Mouse (Mus musculus) erythroblast, embryonic 14.5 days (primary cell): ENCODE measurements around the gene 4930435E12Rik. TPM values are rescaled to one million over a fixed set of nuclear protein-coding genes. Genes with fewer than 3 reads are reported as not detected.
"Not testable (repeated sequence)": the region's sequence is repeated elsewhere in the genome, so short reads cannot be mapped to it uniquely, and the experiment has no call there.

ENCODE experiments used
- H3K27me3 ChIP-seq: 2 replicates; pipeline ENCODE4 v1.6.1; 2012; ENCODE audit warnings: inconsistent platforms; ENCODE audit not compliant: control insufficient read depth
- H3K36me3 ChIP-seq: 2 replicates; pipeline ENCODE4 v1.6.1; 2012; ENCODE audit warnings: mild to moderate bottlenecking, inconsistent platforms; ENCODE audit not compliant: control insufficient read depth
- H3K4me1 ChIP-seq: 2 replicates; pipeline ENCODE4 v1.6.1; 2012; ENCODE audit warnings: inconsistent platforms; ENCODE audit not compliant: control insufficient read depth
- H3K4me3 ChIP-seq: replicated peaks from 2 replicates; pipeline ENCODE3; 2012; ENCODE audit warnings: moderate library complexity, mild to moderate bottlenecking, inconsistent platforms
- H3K9me3 ChIP-seq: 2 replicates; pipeline ENCODE4 v1.6.1; 2012; ENCODE audit warnings: low read length, inconsistent platforms, mixed read lengths; ENCODE audit not compliant: control insufficient read depth
- GATA1 ChIP-seq: IDR thresholded peaks from 2 replicates; pipeline ENCODE4 v1.6.1; 2012; ENCODE audit warnings: low read length, inconsistent platforms, mixed read lengths
- TAL1 ChIP-seq: IDR thresholded peaks from 3 replicates; pipeline ENCODE4 v1.6.1; 2012; ENCODE audit warnings: low read length, inconsistent platforms, mixed read lengths
- polyA plus RNA-seq: library from polyadenylated mRNA; stranded (reverse); fragments of >175 nt; gene quantifications from 2 replicates; pipeline ENCODE4 v1.2.3, GENCODE M21; 2012

Gene 4930435E12Rik
- polyA plus RNA-seq: not detected in 2 replicates

DNA sequence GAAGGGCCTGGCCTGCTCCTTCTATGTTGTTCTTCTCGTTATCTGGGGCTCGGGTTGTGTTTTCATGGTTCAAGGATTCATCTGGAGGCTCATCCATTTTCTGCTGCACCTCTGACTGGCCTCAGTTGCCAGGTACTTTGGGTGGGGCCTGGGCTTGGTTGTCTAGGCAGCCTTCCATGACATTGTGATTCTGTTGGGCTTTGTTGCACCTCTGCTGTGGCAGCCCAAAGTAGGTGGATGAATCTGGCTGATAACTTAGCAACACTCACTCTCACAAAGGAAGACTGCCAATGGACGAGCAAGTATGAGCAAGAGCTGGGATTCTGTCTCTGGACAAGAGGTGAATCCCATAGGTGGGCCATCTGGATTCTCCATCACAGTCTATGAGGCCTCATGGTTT is at the start of gene 4930435E12Rik:
4930435E12Rik (minus strand) TSS at position 101 of the 400 bp plus-strand sequence.
- no peaks in the 10 kb centered on the region for H3K27me3 ChIP-seq
- H3K36me3 ChIP-seq: no peaks in the 10 kb centered on the region
- H3K4me3 ChIP-seq: no peak within 1 kb of the TSS
- H3K4me1 ChIP-seq: no peaks in the 10 kb centered on the region
- TF ChIP-seq GATA1 (no peak), TAL1 (no peak)
- no peaks in the 10 kb centered on the region for H3K9me3 ChIP-seq

DNA sequence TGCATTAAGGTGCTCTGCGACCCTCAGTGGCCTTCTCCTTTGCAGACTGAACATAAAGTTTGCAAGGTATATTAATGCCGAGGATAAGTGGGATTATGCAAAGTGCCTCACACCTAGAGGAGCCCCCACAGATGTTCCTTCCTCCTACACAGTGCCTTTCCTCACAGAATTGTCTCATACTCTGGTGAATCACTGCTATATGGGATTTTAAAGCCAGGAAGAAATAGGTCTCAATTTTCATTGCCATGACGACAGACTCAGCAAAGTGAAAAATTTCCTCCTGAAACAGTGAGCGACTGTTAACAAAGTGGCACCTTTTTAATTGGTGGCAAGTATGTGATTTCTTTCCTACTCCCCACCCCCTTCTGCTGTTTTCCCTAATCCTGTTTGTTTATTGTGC is 45.9 kb upstream of the 4930435E12Rik start:
- no peak overlapping the region for H3K4me3 ChIP-seq
- H3K9me3 ChIP-seq: peaks cover 3% of the 10 kb centered on the region
- no peak for TF ChIP-seq TAL1
- no peak for TF ChIP-seq GATA1
- H3K4me1 ChIP-seq: no peaks in the 10 kb centered on the region
- no peaks in the 10 kb centered on the region for H3K36me3 ChIP-seq
- H3K27me3 ChIP-seq: no peaks in the 10 kb centered on the region

DNA sequence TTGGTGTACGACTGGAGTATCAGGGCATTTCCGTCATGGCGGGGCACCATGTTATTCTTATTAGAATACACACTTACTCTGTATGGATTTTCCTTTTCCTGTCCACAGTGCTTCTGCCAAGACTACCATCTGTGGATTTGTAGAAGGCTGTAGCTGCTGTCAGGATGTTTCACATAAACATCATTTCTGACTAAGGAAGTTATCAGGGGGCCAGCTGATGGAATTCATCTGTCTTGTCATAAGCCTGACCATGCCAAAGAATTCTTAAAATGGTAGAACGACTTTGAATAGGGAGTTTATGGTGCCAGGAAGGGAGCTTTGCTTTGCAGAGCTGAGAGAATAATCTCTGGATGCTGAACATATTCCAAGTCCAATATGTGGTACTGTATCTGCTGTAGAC is 44.7 kb upstream of the 4930435E12Rik start:
- TF ChIP-seq GATA1 (no peak), TAL1 (no peak)
- Histone ChIP-seq H3K4me3 (no peak overlapping the region), H3K36me3 (no peaks in the 10 kb centered on the region), H3K9me3 (peaks cover 3% of the 10 kb centered on the region), H3K4me1 (no peaks in the 10 kb centered on the region), H3K27me3 (no peaks in the 10 kb centered on the region)

DNA sequence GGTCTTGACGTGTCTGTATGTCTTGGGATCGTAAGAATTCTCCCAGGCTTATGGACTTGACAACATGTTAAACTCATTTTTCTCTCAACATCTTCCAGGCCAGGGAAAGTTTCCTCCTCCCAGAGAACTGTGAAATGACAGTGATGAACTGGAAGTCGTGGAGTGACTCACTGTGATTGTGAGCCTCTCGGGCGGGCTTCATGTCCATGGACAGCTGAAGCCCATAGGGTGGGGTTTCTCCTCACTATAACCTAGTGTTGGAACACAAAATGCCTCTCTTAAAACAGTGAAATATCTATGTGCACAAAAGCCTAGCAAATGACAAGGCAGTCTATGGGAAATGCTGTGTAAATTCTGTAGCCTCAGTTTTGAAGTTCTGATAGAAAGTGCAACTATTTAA is 35.8 kb upstream of the 4930435E12Rik start:
- Histone ChIP-seq H3K4me1 (no peaks in the 10 kb centered on the region), H3K36me3 (no peaks in the 10 kb centered on the region), H3K4me3 (no peak overlapping the region), H3K9me3 (no peaks in the 10 kb centered on the region), H3K27me3 (no peaks in the 10 kb centered on the region)
- TF ChIP-seq TAL1: no peak
- no peak for TF ChIP-seq GATA1

DNA sequence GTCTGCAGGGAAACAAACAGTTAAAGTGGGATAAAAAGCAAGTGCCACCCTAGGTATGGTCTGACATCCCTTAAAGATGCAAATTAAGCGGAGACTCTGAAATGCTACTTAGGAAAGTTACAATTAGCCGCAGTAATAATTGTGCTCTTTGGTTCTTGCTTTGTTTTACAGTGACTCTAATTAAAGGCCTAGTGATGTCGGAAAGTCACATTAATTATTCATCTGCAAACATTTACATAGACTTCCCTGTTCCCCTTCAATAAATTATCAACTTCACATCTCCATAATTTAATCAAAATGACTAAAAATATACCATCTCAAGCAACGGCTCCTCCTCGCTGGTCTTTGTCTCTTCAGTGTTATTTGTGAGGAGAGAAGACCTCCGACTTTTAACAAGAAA is 32.0 kb upstream of the 4930435E12Rik start:
- Histone ChIP-seq H3K27me3 (no peaks in the 10 kb centered on the region), H3K4me1 (no peaks in the 10 kb centered on the region), H3K9me3 (no peaks in the 10 kb centered on the region), H3K4me3 (no peak overlapping the region), H3K36me3 (no peaks in the 10 kb centered on the region)
- TF ChIP-seq TAL1 (no peak), GATA1 (no peak)

DNA sequence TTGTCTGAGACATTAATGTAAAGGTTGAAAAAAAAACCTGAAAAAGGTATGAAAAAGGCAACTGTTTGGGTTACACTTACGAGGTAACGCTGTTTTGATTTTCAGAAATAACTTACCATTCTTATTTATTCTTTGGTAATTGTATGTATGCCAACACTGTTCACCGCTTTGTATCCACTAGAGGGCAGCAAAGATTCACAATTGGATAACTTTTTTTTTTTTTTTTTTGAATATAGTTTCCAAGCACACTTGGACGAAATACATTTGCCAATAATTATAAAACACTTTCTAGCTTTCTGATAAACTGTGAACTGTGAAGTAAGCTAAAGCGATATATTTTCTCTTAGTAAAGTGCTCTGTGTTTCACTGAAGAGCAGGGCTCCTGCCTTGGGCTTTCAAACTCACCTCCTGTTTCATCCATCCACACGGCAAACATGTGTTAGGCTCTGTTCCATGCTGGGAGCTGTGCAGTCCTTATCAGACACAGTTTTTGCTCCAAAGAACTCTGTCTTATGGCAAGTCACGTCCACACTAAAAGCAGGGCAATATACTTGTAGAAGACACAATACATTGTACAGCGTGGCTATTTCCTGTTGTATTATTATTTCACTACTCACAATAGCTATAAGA is 29.7 kb upstream of the 4930435E12Rik start:
- no peaks in the 10 kb centered on the region for H3K27me3 ChIP-seq
- no peak overlapping the region for H3K4me3 ChIP-seq
- no peaks in the 10 kb centered on the region for H3K36me3 ChIP-seq
- H3K9me3 ChIP-seq: no peaks in the 10 kb centered on the region
- TF ChIP-seq TAL1 (no peak), GATA1 (no peak)
- H3K4me1 ChIP-seq: no peaks in the 10 kb centered on the region

DNA sequence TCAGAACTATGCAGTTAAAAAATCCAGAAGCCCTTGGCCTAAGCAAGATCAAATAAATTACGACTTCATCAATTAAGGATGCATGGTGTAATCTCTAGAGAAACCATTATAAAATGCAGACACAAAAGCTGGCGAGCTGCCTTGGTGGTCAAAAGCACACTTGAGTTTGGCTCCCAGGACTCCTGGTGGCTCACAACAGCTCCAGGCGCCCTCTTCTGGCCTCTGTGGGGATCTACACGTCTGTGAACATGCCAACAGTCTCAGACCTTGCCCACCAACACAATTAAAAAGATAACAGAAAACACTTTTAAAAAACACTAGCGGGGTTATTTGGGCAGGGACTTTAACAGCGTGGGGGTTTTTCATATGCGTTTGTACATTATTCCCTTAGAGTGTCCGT is 16.0 kb downstream of the 4930435E12Rik start:
- H3K4me1 ChIP-seq: no peaks in the 10 kb centered on the region
- no peaks in the 10 kb centered on the region for H3K36me3 ChIP-seq
- H3K9me3 ChIP-seq: peaks cover 7% of the 10 kb centered on the region
- H3K4me3 ChIP-seq: no peak overlapping the region
- H3K27me3 ChIP-seq: peaks cover 2% of the 10 kb centered on the region; the same call in 1 of the 2 replicates
- no peak for TF ChIP-seq TAL1
- no peak for TF ChIP-seq GATA1

DNA sequence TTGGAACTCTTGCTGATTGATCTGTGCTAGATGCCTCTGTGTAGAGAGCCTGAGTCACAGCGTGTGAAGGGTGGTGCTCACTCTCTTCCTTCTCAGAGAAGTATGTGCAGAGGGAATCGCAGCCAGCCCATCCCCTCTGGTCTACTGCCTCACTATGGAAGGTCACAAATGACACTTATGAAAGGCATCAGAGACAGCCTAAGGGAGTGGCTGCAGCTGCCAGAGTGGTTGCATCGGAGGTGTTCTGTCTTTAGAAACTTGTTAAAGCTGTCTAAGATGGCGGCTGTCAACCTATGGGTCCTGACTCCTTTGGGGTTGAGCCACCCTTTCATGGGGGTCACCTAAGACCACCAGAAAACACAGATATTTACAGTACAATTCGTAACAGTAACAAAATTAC is 18.4 kb downstream of the 4930435E12Rik start:
- Histone ChIP-seq H3K27me3 (no peaks in the 10 kb centered on the region; the same call in 1 of the 2 replicates), H3K4me1 (no peaks in the 10 kb centered on the region), H3K9me3 (peaks cover 7% of the 10 kb centered on the region), H3K36me3 (no peaks in the 10 kb centered on the region), H3K4me3 (no peak overlapping the region)
- TF ChIP-seq GATA1 (no peak), TAL1 (no peak)

DNA sequence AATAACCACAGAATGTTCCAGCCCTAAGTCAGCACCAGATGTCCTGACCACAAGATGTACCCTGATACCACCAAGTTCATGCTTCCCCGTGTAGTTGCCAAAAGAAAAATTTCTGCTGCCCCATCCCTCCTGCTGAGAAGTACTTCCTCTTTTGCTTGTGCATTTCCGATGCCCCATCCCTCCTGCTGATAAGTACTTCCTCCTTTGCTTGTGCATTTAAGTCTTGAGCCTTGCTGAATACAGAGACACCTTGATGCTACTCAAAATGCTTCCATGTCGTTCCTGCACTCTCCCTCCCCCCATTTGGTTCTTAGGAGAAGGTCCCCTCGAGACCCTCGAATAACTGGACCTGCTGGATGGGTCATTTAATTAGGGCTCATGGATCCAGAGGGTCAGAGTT is 20.8 kb downstream of the 4930435E12Rik start:
- not testable (repeated sequence) for H3K9me3 ChIP-seq, H3K27me3 ChIP-seq, H3K4me3 ChIP-seq, H3K36me3 ChIP-seq, H3K4me1 ChIP-seq

DNA sequence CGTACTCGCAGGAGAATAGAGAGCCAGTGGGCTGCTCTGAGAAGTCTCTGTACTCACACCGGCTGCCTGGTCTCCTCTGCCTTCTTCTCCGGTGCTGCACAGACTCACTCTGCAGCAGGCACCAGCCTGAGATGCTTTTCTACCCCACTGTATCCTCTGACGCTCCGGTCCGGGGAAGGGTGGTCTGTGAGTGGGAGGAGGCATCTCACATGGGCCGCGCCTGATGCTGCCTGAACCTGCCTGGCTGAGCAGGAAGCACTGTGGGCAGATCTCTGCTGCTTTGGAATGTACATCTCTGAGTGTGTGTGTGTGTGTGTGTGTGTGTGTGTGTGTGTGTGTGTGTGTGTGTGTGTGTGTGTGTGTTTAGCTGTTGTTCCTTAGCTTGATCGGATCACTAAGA is 28.5 kb downstream of the 4930435E12Rik start, which contains the start of gene Upk1b:
Upk1b (minus strand) TSS at position 238 of the 400 bp plus-strand sequence.
- Histone ChIP-seq H3K4me3 (no peak within 1 kb of the TSS), H3K36me3 (no peaks in the 10 kb centered on the region)

More for the DNA sequence above, 28.5 kb downstream of the 4930435E12Rik start, which contains the start of gene Upk1b:
- Histone ChIP-seq H3K4me1 (no peaks in the 10 kb centered on the region), H3K9me3 (no peaks in the 10 kb centered on the region), H3K27me3 (peaks cover 5% of the 10 kb centered on the region; the same call in 1 of the 2 replicates)
- no peak for TF ChIP-seq TAL1
- TF ChIP-seq GATA1: no peak
